Mouse (Mus musculus) right cerebral cortex, postnatal 4 days (tissue): ENCODE data around the gene Aplp2.

ENCODE experiments used
- DNase-seq: peaks from one replicate; pipeline ENCODE4 v3.0.0-alpha.2; 2022

Gene Aplp2

GRCm38 (mm10) chr9:31223475-31223874, 11.9 kb upstream of the Aplp2 start:
- DNase-seq: no peak

GRCm38 (mm10) chr9:31221170-31221569, 9.6 kb upstream of the Aplp2 start:
- no peak for DNase-seq

- DNase-seq: no peak
These were observed 6.2 kb upstream of the Aplp2 start for GRCm38 (mm10) chr9:31217631-31218380.

GRCm38 (mm10) chr9:31212500-31213008, 939 bp upstream of the Aplp2 start:
- DNase-seq: peak; percentile 16

- DNase-seq: peak; percentile 54
These were observed 596 bp downstream of the Aplp2 start for GRCm38 (mm10) chr9:31210749-31211689.

GRCm38 (mm10) chr9:31210163-31210562, 1.5 kb downstream of the Aplp2 start:
- DNase-seq: no peak

GRCm38 (mm10) chr9:31209502-31209901, 2.1 kb downstream of the Aplp2 start:
- no peak for DNase-seq

GRCm38 (mm10) chr9:31207732-31208131, 3.9 kb downstream of the Aplp2 start:
- no peak for DNase-seq

GRCm38 (mm10) chr9:31204722-31205121, 6.9 kb downstream of the Aplp2 start:
- DNase-seq: no peak

- no peak for DNase-seq
These were observed 7.9 kb downstream of the Aplp2 start for GRCm38 (mm10) chr9:31203571-31204210.

- no peak for DNase-seq
These were observed 8.5 kb downstream of the Aplp2 start for GRCm38 (mm10) chr9:31203068-31203467.

GRCm38 (mm10) chr9:31198614-31199013, 13.0 kb downstream of the Aplp2 start:
- DNase-seq: no peak

GRCm38 (mm10) chr9:31197782-31198181, 13.8 kb downstream of the Aplp2 start:
- DNase-seq: no peak

- DNase-seq: no peak
These were observed 14.9 kb downstream of the Aplp2 start for GRCm38 (mm10) chr9:31196742-31197141.

GRCm38 (mm10) chr9:31195573-31195972, 16.0 kb downstream of the Aplp2 start:
- no peak for DNase-seq

GRCm38 (mm10) chr9:31192378-31192777, 19.2 kb downstream of the Aplp2 start:
- DNase-seq: no peak

- no peak for DNase-seq
These were observed 20.1 kb downstream of the Aplp2 start for GRCm38 (mm10) chr9:31191543-31191942.

GRCm38 (mm10) chr9:31189194-31189593, 22.4 kb downstream of the Aplp2 start:
- DNase-seq: no peak

GRCm38 (mm10) chr9:31184439-31184838, 27.2 kb downstream of the Aplp2 start:
- DNase-seq: no peak

- no peak for DNase-seq
These were observed 28.6 kb downstream of the Aplp2 start for GRCm38 (mm10) chr9:31183061-31183460.

GRCm38 (mm10) chr9:31181291-31182085, 30.1 kb downstream of the Aplp2 start:
- no peak for DNase-seq

GRCm38 (mm10) chr9:31177692-31178091, 33.9 kb downstream of the Aplp2 start:
- DNase-seq: no peak
